Mouse (Mus musculus): ENCODE measurements around the gene Prss50. TPM values are rescaled to one million over a fixed set of nuclear protein-coding genes. Genes with fewer than 3 reads are reported as not detected.
"Not testable (repeated sequence)": the region's sequence is repeated elsewhere in the genome, so short reads cannot be mapped to it uniquely, and the experiment has no call there.

The Prss50 gene
- polyA plus RNA-seq (2014; fragmentation: Nextera tagmentation; extraction: Ambion mirVana), result 0.55 TPM in 1 of 2 replicates, not detected in the other

DNA sequence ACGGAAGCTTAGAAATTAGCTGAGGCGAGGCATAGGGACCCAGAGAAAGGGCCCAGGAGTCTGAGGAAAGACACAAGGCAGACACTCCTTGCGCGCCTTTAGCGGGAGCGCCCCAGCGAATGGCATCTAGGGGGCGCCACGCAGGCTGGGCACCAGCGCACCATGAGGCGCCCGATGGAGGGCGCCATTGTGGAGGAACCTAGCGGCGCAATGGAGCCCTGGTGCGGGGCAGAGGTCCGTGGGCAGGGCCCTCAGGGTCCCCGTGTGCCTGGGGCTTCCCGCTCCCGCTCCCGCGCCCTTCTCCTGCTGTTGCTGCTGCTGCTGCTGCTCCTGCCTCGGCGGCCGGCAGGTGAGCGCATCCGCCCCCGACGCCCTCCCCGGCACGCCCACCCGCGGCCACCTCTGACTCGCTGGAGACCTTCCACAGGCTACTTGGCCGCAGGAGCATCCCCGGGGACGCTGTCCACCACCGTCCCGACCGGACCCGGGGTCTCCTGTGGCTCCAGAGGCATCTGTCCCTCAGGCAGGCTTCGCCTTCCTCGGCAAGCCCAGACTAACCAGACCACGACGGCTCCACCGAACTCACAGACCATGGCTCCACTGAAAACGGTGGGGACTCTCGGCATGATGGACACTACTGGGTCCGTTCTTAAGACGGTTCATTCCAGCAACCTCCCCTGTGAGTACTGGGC lies at the start of gene Prss50:
Gene Prss50 (plus strand): TSS at position 187 of the 692 bp plus-strand sequence.
- H3K36me3 ChIP-seq (ENCODE audit: control insufficient read depth, insufficient read depth, low read length), result no peaks in the 10 kb centered on the region
- 11% methylated on average over 50 of the region's 50 CpGs for WGBS
- H3K27me3 ChIP-seq (ENCODE audit: control insufficient read depth, insufficient read depth, low read length), result 0 out of 2 replicates have a peak, but pooled peaks cover 4% of the 10 kb centered on the region
- no peak for ATAC-seq (ENCODE audit: insufficient number of reproducible peaks, insufficient read depth, low FRiP score, low read depth)
- no peaks in the 10 kb centered on the region for H3K9me3 ChIP-seq (ENCODE audit: control insufficient read depth, low read depth, low read length)
- H3K9ac ChIP-seq (replicated peaks; ENCODE audit: low read depth, low read length), result no peak within 1 kb of the TSS
- H3K4me3 ChIP-seq (ENCODE audit: low read depth, low read length), result peak within 1 kb of the TSS; percentile 10; the same call in 1 of the 2 replicates
- peak within 1 kb of the TSS; percentile 37 for H3K4me2 ChIP-seq (replicated peaks; ENCODE audit: low read depth, low read length)
- H3K4me1 ChIP-seq (ENCODE audit: control insufficient read depth, insufficient read depth, low read length), result 0 out of 2 replicates have a peak, but pooled peaks cover 5% of the 10 kb centered on the region
- H3K27ac ChIP-seq (ENCODE audit: low read length), result no peak within 1 kb of the TSS

DNA sequence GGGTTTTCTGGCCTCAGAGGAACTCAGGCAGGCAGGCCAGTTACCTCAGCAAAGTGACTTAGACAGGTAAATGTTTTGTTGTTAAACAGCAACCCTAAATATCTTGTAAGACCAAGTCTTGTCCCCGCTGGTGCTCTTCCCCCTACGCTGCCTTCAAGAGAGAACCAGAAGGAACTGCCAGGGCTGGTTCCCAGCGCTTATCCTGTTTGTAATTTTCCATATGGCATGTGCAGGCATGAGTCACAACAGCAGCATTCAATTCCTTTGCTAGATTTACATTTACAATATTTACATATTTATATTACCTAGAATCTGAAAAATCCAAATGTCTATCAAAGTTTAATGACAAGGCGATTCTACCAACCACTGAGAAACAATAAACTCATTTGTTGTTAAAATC lies 47.7 kb upstream of the Prss50 start:
- Histone ChIP-seq H3K4me3 (ENCODE audit: low read depth, low read length) (no peak overlapping the region), H3K4me2 (replicated peaks; ENCODE audit: low read depth, low read length) (no peak overlapping the region), H3K9ac (replicated peaks; ENCODE audit: low read depth, low read length) (no peak overlapping the region), H3K27me3 (ENCODE audit: control insufficient read depth, insufficient read depth, low read length) (no peaks in the 10 kb centered on the region), H3K4me1 (ENCODE audit: control insufficient read depth, insufficient read depth, low read length) (no peaks in the 10 kb centered on the region), H3K27ac (ENCODE audit: low read length) (no peak overlapping the region), H3K36me3 (ENCODE audit: control insufficient read depth, insufficient read depth, low read length) (no peaks in the 10 kb centered on the region), H3K9me3 (ENCODE audit: control insufficient read depth, low read depth, low read length) (no peaks in the 10 kb centered on the region)
- WGBS, result 81% methylated on average over 4 of the region's 4 CpGs
- ATAC-seq (ENCODE audit: insufficient number of reproducible peaks, insufficient read depth, low FRiP score, low read depth), result no peak

DNA sequence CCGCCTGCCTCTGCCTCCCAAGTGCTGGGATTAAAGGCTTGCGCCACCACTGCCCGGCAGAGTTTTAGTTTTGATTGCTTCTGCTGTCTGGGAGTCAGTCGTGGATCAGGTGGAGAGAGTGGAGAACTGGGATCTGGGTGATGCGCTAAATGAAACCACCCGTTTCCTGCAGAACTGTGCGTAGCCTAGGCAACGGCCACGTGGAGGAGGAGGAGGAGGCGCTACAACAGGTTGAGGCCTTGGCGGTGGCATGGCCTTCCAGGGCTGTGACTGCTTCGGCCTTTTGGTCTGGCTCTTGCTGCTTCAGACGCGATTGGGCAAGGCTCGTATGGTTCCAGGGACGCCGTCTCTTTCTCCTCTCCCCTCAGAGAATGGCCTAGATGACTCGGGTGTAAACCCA lies 44.0 kb upstream of the Prss50 start, which contains the start of gene Prss44:
Gene Prss44 (plus strand): TSS at position 206 of the 400 bp plus-strand sequence.
- no peaks in the 10 kb centered on the region for H3K27me3 ChIP-seq (ENCODE audit: control insufficient read depth, insufficient read depth, low read length)
- H3K4me2 ChIP-seq (replicated peaks; ENCODE audit: low read depth, low read length), result no peak within 1 kb of the TSS
- ATAC-seq (ENCODE audit: insufficient number of reproducible peaks, insufficient read depth, low FRiP score, low read depth), result no peak
- H3K9ac ChIP-seq (replicated peaks; ENCODE audit: low read depth, low read length), result no peak within 1 kb of the TSS
- no peaks in the 10 kb centered on the region for H3K4me1 ChIP-seq (ENCODE audit: control insufficient read depth, insufficient read depth, low read length)
- H3K4me3 ChIP-seq (ENCODE audit: low read depth, low read length), result no peak within 1 kb of the TSS
- H3K36me3 ChIP-seq (ENCODE audit: control insufficient read depth, insufficient read depth, low read length), result no peaks in the 10 kb centered on the region
- no peaks in the 10 kb centered on the region for H3K9me3 ChIP-seq (ENCODE audit: control insufficient read depth, low read depth, low read length)
- no peak within 1 kb of the TSS for H3K27ac ChIP-seq (ENCODE audit: low read length)
- 59% methylated on average over 18 of the region's 18 CpGs for WGBS

DNA sequence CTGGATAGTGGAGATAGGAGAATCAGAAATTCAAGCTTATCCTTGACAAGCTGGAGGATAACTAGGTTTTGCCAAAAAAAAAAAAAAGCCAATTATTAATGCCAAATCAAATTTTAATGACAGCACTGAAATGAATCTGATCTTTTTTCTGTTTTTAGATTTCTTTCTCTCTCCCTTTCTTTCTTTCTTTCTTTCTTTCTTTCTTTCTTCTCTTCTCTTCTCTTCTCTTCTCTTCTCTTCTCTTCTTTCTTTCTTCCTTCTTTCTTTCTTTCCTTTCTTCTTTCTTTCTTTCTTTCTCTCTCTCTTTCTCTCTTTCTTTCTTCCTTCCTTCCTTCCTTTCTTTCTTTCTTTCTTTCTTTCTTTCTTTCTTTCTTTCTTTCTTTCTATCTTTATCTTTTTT lies 37.2 kb upstream of the Prss50 start:
- H3K36me3 ChIP-seq (ENCODE audit: control insufficient read depth, insufficient read depth, low read length); H3K4me2 ChIP-seq (replicated peaks; ENCODE audit: low read depth, low read length); H3K4me3 ChIP-seq (ENCODE audit: low read depth, low read length); H3K27ac ChIP-seq (ENCODE audit: low read length); H3K4me1 ChIP-seq (ENCODE audit: control insufficient read depth, insufficient read depth, low read length); H3K9me3 ChIP-seq (ENCODE audit: control insufficient read depth, low read depth, low read length); H3K9ac ChIP-seq (replicated peaks; ENCODE audit: low read depth, low read length); ATAC-seq (ENCODE audit: insufficient number of reproducible peaks, insufficient read depth, low FRiP score, low read depth); H3K27me3 ChIP-seq (ENCODE audit: control insufficient read depth, insufficient read depth, low read length): not testable (repeated sequence)

DNA sequence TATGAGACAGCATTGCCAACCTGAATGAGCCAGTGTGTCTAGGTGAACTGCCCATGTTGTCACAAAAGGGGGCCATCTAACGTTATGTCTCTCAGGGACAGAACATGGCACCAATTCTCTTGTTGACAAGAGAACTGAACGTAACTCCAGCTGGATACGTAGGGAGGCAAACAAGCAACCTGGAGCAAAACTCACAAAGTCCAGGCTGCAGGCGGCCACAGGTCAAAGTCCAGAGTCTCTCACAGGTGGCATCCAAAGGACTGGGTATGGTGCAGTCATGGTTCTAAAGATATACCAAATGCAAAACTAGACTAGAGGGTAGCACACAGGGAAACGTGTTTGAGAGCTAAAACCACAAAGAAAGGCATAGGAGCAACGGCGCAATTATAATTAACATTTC lies 36.3 kb upstream of the Prss50 start:
- 78% methylated on average over 7 of the region's 7 CpGs for whole genome bisulfite sequencing
- no peak overlapping the region for H3K9ac ChIP-seq (replicated peaks; ENCODE audit: low read depth, low read length)
- H3K4me1 ChIP-seq (ENCODE audit: control insufficient read depth, insufficient read depth, low read length), result no peaks in the 10 kb centered on the region
- no peaks in the 10 kb centered on the region for H3K9me3 ChIP-seq (ENCODE audit: control insufficient read depth, low read depth, low read length)
- no peaks in the 10 kb centered on the region for H3K36me3 ChIP-seq (ENCODE audit: control insufficient read depth, insufficient read depth, low read length)
- no peaks in the 10 kb centered on the region for H3K27me3 ChIP-seq (ENCODE audit: control insufficient read depth, insufficient read depth, low read length)
- no peak overlapping the region for H3K4me2 ChIP-seq (replicated peaks; ENCODE audit: low read depth, low read length)
- no peak overlapping the region for H3K4me3 ChIP-seq (ENCODE audit: low read depth, low read length)
- ATAC-seq (ENCODE audit: insufficient number of reproducible peaks, insufficient read depth, low FRiP score, low read depth), result no peak
- no peak overlapping the region for H3K27ac ChIP-seq (ENCODE audit: low read length)

DNA sequence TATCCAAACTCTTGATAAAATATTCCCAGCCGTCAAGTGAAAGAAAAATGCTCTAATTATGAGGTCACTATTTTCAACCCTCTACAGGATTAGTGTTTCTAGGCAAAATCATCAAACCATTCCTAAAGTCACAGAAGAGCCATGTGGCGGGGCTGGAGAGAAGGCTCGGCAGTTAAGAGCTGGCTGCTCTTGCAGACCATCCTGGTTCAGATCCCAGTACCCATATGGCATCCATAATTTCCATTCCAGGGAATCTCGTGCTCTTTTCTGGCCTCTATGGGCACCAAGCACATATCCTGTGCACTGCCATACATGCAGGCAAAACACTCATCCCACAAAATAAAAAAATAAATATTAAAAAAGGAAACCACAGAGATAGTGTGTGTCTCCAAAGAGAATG lies 32.3 kb upstream of the Prss50 start:
- no peak overlapping the region for H3K9ac ChIP-seq (replicated peaks; ENCODE audit: low read depth, low read length)
- H3K36me3 ChIP-seq (ENCODE audit: control insufficient read depth, insufficient read depth, low read length), result no peaks in the 10 kb centered on the region
- ATAC-seq (ENCODE audit: insufficient number of reproducible peaks, insufficient read depth, low FRiP score, low read depth), result no peak
- no peaks in the 10 kb centered on the region for H3K4me1 ChIP-seq (ENCODE audit: control insufficient read depth, insufficient read depth, low read length)
- no peak overlapping the region for H3K4me3 ChIP-seq (ENCODE audit: low read depth, low read length)
- no peak overlapping the region for H3K27ac ChIP-seq (ENCODE audit: low read length)
- H3K9me3 ChIP-seq (ENCODE audit: control insufficient read depth, low read depth, low read length), result no peaks in the 10 kb centered on the region
- 69% methylated on average over 4 of the region's 4 CpGs for whole genome bisulfite sequencing
- H3K27me3 ChIP-seq (ENCODE audit: control insufficient read depth, insufficient read depth, low read length), result no peaks in the 10 kb centered on the region
- H3K4me2 ChIP-seq (replicated peaks; ENCODE audit: low read depth, low read length), result no peak overlapping the region

DNA sequence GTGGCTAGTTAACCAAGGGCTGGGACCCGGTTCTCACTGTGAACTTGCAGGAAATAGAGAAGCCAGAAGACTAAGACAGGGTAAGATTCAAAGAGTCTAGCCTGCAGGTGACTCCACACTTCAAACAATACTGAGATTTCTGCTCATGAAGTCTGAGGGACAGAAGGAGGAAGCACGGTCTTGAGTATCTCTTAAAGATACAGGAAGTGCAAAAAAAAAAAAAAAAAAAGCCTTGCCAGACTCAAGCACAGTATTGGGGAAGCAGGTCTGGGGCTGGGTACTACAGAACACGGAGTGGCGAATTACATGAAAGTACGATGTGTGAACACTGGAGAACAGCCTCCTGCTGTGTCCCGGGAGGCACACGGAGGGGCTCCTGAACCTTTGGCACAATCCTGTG lies 31.9 kb upstream of the Prss50 start:
- Histone ChIP-seq H3K36me3 (ENCODE audit: control insufficient read depth, insufficient read depth, low read length) (no peaks in the 10 kb centered on the region), H3K4me1 (ENCODE audit: control insufficient read depth, insufficient read depth, low read length) (no peaks in the 10 kb centered on the region), H3K27me3 (ENCODE audit: control insufficient read depth, insufficient read depth, low read length) (no peaks in the 10 kb centered on the region), H3K4me3 (ENCODE audit: low read depth, low read length) (no peak overlapping the region), H3K27ac (ENCODE audit: low read length) (no peak overlapping the region), H3K4me2 (replicated peaks; ENCODE audit: low read depth, low read length) (no peak overlapping the region), H3K9ac (replicated peaks; ENCODE audit: low read depth, low read length) (no peak overlapping the region), H3K9me3 (ENCODE audit: control insufficient read depth, low read depth, low read length) (no peaks in the 10 kb centered on the region)
- 74% methylated on average over 7 of the region's 7 CpGs for WGBS
- no peak for ATAC-seq (ENCODE audit: insufficient number of reproducible peaks, insufficient read depth, low FRiP score, low read depth)

DNA sequence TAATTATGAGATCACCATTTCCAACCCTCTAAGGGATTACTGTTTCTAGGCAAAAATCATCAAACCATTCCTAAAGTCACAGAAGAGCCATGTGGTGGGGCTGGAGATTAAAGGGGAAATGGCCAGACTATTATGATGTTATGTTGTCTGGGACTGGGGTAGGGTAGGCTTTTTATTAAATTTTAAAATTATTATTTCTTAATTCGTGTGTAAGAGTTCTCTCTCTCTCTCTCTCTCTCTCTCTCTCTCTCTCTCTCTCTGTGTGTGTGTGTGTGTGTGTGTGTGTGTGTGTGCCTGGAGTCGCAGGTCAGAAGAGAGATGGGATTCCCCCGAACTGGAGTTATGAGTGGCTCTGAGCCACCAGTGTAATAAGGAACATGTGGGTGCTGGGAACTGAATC lies 31.4 kb upstream of the Prss50 start, which contains the start of gene Prss43:
Gene Prss43 (plus strand): TSS at position 301 of the 400 bp plus-strand sequence.
- H3K27ac ChIP-seq (ENCODE audit: low read length), result no peak within 1 kb of the TSS
- no peak within 1 kb of the TSS for H3K4me2 ChIP-seq (replicated peaks; ENCODE audit: low read depth, low read length)
- no peak within 1 kb of the TSS for H3K4me3 ChIP-seq (ENCODE audit: low read depth, low read length)
- no peak within 1 kb of the TSS for H3K9ac ChIP-seq (replicated peaks; ENCODE audit: low read depth, low read length)
- no peaks in the 10 kb centered on the region for H3K27me3 ChIP-seq (ENCODE audit: control insufficient read depth, insufficient read depth, low read length)
- no peak for ATAC-seq (ENCODE audit: insufficient number of reproducible peaks, insufficient read depth, low FRiP score, low read depth)
- no peaks in the 10 kb centered on the region for H3K36me3 ChIP-seq (ENCODE audit: control insufficient read depth, insufficient read depth, low read length)
- WGBS, result 84% methylated on average over 3 of the region's 3 CpGs
- H3K4me1 ChIP-seq (ENCODE audit: control insufficient read depth, insufficient read depth, low read length), result no peaks in the 10 kb centered on the region
- no peaks in the 10 kb centered on the region for H3K9me3 ChIP-seq (ENCODE audit: control insufficient read depth, low read depth, low read length)

DNA sequence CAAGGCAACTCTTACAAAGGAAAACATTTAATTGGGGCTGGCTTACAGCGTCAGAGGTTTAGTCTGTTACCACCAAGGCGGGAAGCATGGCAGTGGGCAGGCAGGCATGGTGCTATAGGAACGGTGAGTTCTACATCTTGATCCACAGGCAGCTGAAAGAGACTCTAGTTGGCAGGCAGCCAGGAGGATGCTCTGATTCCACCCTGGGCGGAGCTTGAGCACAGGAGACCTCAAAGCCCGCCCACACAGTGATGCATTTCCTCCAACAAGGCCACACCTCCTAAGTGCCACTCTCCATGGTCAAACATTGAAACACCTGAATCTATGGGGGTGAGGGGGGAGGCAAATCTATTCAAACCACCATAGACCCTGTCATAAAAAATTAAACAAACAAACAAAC lies 24.7 kb upstream of the Prss50 start:
- Histone ChIP-seq H3K4me2 (replicated peaks; ENCODE audit: low read depth, low read length) (no peak overlapping the region), H3K9me3 (ENCODE audit: control insufficient read depth, low read depth, low read length) (no peaks in the 10 kb centered on the region), H3K27ac (ENCODE audit: low read length) (no peak overlapping the region), H3K4me3 (ENCODE audit: low read depth, low read length) (no peak overlapping the region), H3K4me1 (ENCODE audit: control insufficient read depth, insufficient read depth, low read length) (no peaks in the 10 kb centered on the region), H3K9ac (replicated peaks; ENCODE audit: low read depth, low read length) (no peak overlapping the region), H3K27me3 (ENCODE audit: control insufficient read depth, insufficient read depth, low read length) (no peaks in the 10 kb centered on the region), H3K36me3 (ENCODE audit: control insufficient read depth, insufficient read depth, low read length) (no peaks in the 10 kb centered on the region)
- ATAC-seq (ENCODE audit: insufficient number of reproducible peaks, insufficient read depth, low FRiP score, low read depth), result no peak
- 75% methylated on average over 5 of the region's 5 CpGs for WGBS

Measured in stomach, embryonic 14.5 days (tissue).